Mouse (Mus musculus): ENCODE measurements around the gene Nhej1. TPM values are rescaled to one million over a fixed set of nuclear protein-coding genes. Genes with fewer than 3 reads are reported as not detected.

Gene Nhej1
- polyA plus RNA-seq, 1 experiment: 4.5 TPM

DNA sequence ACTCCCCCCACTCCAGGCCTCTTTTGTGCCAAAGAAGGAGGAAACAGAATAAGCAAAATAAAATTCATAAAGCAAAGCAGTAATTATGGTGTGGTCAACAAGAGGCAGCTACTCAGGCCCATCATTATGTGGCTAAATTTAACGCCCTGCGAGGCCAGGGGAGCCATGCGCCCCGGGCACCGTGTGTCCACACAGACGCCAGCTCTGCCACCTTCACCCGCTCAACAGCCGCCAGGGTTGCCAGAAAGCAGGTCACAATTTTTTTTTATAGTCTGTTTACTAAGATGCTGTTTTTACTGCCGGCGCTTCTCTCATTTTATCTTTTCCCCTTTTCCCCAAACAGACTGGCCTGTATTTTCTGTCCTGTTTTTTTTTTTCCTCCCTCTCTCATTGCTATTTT, 93.0 kb downstream of the Nhej1 start:
- TF ChIP-seq TCF12 (IDR thresholded peaks at IDR 0.05; ENCODE audit: insufficient read depth, poor library complexity, severe bottlenecking): no peak
- no peak for TF ChIP-seq MYOD1 (IDR thresholded peaks at IDR 0.05; ENCODE audit: control insufficient read depth in 1 of 3, insufficient read length in 2 of 3, low read depth in 2 of 3)
- TF ChIP-seq POLR2AphosphoS2 (IDR thresholded peaks at IDR 0.05; ENCODE audit: insufficient read length, low read depth): no peak
- no peak for TF ChIP-seq TCF3 (IDR thresholded peaks at IDR 0.05; ENCODE audit: insufficient read length, low read depth)
- no peak for TF ChIP-seq E2F4 (IDR thresholded peaks at IDR 0.05; ENCODE audit: insufficient read depth)
- TF ChIP-seq SRF (IDR thresholded peaks at IDR 0.05; ENCODE audit: control insufficient read depth, insufficient read length, low read depth): no peak
- TF ChIP-seq MAX (IDR thresholded peaks at IDR 0.05; ENCODE audit: low read depth): no peak
- no peak for TF ChIP-seq USF1 (IDR thresholded peaks at IDR 0.05; ENCODE audit: low read depth)
- no peak for TF ChIP-seq REST (IDR thresholded peaks at IDR 0.05; ENCODE audit: insufficient read depth, insufficient read length)
- no peak for TF ChIP-seq POLR2A (IDR thresholded peaks at IDR 0.05; ENCODE audit: insufficient read length, low read depth)
- no peak for TF ChIP-seq MYOG (IDR thresholded peaks at IDR 0.05; ENCODE audit: control insufficient read depth in 1 of 3, insufficient read depth in 1 of 3, insufficient read length in 2 of 3, low read depth in 2 of 3)
- no peak for TF ChIP-seq CEBPB (IDR thresholded peaks at IDR 0.05; ENCODE audit: insufficient read depth, poor library complexity, severe bottlenecking)
- Histone ChIP-seq H3ac (ENCODE audit: control insufficient read depth, insufficient read length) (no peak overlapping the region), H3K4me3 (no peak overlapping the region), H3K4me2 (ENCODE audit: low read depth) (no peak overlapping the region), H3K36me3 (ENCODE audit: control insufficient read depth, insufficient read depth) (no peaks in the 10 kb centered on the region), H3K27me3 (ENCODE audit: control insufficient read depth, insufficient read depth, insufficient read length) (peaks cover 6% of the 10 kb centered on the region), H3K79me2 (ENCODE audit: control insufficient read depth, insufficient read depth) (no peaks in the 10 kb centered on the region)

DNA sequence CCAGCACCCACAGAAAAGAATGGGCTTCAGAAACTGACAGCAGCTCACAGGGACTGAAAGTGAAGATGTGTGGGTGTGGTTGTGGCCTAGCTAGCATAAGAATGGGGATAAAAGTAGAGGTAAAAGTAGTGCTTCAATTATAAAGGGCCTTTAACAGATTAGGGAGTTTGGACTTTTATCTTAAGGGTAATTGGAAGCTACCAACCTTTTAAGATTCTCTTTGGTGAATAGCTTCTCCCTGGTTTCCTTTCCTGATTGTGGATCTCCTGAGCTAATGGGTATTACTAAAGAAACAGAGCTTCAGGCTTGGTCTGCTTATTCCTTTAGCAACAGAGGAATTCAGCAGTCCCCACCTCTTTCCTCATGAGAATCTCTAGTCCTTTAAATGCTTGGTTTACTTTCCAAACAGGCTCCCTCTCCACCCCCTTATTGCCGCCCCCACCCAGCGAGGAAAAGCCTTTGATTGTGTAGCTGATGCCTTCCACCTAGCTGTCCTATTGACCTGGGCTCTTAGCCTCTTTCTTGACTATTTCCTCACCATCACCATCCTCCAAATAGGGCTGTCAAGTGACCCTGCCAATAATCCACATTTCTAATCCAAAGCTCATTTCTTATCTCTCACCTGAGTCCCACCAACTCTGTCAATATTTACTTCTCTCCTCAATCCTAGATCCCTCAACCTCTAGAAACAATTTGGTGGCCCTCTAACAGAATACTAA, 97.8 kb downstream of the Nhej1 start:
- Histone ChIP-seq H3ac (ENCODE audit: control insufficient read depth, insufficient read length) (no peak overlapping the region), H3K4me2 (ENCODE audit: low read depth) (no peak overlapping the region)
- TF ChIP-seq POLR2AphosphoS2 (IDR thresholded peaks at IDR 0.05; ENCODE audit: insufficient read length, low read depth): no peak
- no peak for TF ChIP-seq SRF (IDR thresholded peaks at IDR 0.05; ENCODE audit: control insufficient read depth, insufficient read length, low read depth)
- no peak for TF ChIP-seq CEBPB (IDR thresholded peaks at IDR 0.05; ENCODE audit: insufficient read depth, poor library complexity, severe bottlenecking)

GRCm38 (mm10) chr1:75024419-75025199, 100.4 kb downstream of the Nhej1 start:
- H3ac ChIP-seq (ENCODE audit: control insufficient read depth, insufficient read length): no peak overlapping the region
- H3K27me3 ChIP-seq (ENCODE audit: control insufficient read depth, insufficient read depth, insufficient read length): no peaks in the 10 kb centered on the region
- H3K4me3 ChIP-seq: no peak overlapping the region
- H3K79me2 ChIP-seq (ENCODE audit: control insufficient read depth, insufficient read depth): no peaks in the 10 kb centered on the region
- TF ChIP-seq CEBPB (IDR thresholded peaks at IDR 0.05; ENCODE audit: insufficient read depth, poor library complexity, severe bottlenecking): peak; percentile 80
- TF ChIP-seq POLR2A (IDR thresholded peaks at IDR 0.05; ENCODE audit: insufficient read length, low read depth): no peak
- H3K4me2 ChIP-seq (ENCODE audit: low read depth): peak overlapping the region; percentile 44
- H3K36me3 ChIP-seq (ENCODE audit: control insufficient read depth, insufficient read depth): no peaks in the 10 kb centered on the region

More for the DNA sequence above, 97.8 kb downstream of the Nhej1 start:
- H3K79me2 ChIP-seq (ENCODE audit: control insufficient read depth, insufficient read depth): no peaks in the 10 kb centered on the region
- no peaks in the 10 kb centered on the region for H3K36me3 ChIP-seq (ENCODE audit: control insufficient read depth, insufficient read depth)
- no peak overlapping the region for H3K4me3 ChIP-seq
- peaks cover 6% of the 10 kb centered on the region for H3K27me3 ChIP-seq (ENCODE audit: control insufficient read depth, insufficient read depth, insufficient read length)

GRCm38 (mm10) chr1:75022216-75022615, 102.8 kb downstream of the Nhej1 start:
- Histone ChIP-seq H3K4me2 (ENCODE audit: low read depth) (no peak overlapping the region), H3K27me3 (ENCODE audit: control insufficient read depth, insufficient read depth, insufficient read length) (no peaks in the 10 kb centered on the region), H3ac (ENCODE audit: control insufficient read depth, insufficient read length) (no peak overlapping the region), H3K4me3 (no peak overlapping the region), H3K79me2 (ENCODE audit: control insufficient read depth, insufficient read depth) (no peaks in the 10 kb centered on the region), H3K36me3 (ENCODE audit: control insufficient read depth, insufficient read depth) (no peaks in the 10 kb centered on the region)
- no peak for TF ChIP-seq E2F4 (IDR thresholded peaks at IDR 0.05; ENCODE audit: insufficient read depth)
- TF ChIP-seq MYOG (IDR thresholded peaks at IDR 0.05; ENCODE audit: control insufficient read depth in 1 of 3, insufficient read depth in 1 of 3, insufficient read length in 2 of 3, low read depth in 2 of 3): no peak
- TF ChIP-seq USF1 (IDR thresholded peaks at IDR 0.05; ENCODE audit: low read depth): no peak
- TF ChIP-seq MAX (IDR thresholded peaks at IDR 0.05; ENCODE audit: low read depth): no peak
- TF ChIP-seq POLR2A (IDR thresholded peaks at IDR 0.05; ENCODE audit: insufficient read length, low read depth): no peak
- no peak for TF ChIP-seq REST (IDR thresholded peaks at IDR 0.05; ENCODE audit: insufficient read depth, insufficient read length)
- no peak for TF ChIP-seq SRF (IDR thresholded peaks at IDR 0.05; ENCODE audit: control insufficient read depth, insufficient read length, low read depth)
- no peak for TF ChIP-seq TCF3 (IDR thresholded peaks at IDR 0.05; ENCODE audit: insufficient read length, low read depth)

- Histone ChIP-seq H3K27me3 (ENCODE audit: control insufficient read depth, insufficient read depth, insufficient read length) (peaks cover 21% of the 10 kb centered on the region), H3K79me2 (ENCODE audit: control insufficient read depth, insufficient read depth) (no peaks in the 10 kb centered on the region), H3K4me3 (no peak overlapping the region), H3ac (ENCODE audit: control insufficient read depth, insufficient read length) (no peak overlapping the region), H3K4me2 (ENCODE audit: low read depth) (no peak overlapping the region), H3K36me3 (ENCODE audit: control insufficient read depth, insufficient read depth) (no peaks in the 10 kb centered on the region)
- TF ChIP-seq TCF12 (IDR thresholded peaks at IDR 0.05; ENCODE audit: insufficient read depth, poor library complexity, severe bottlenecking) (no peak), POLR2AphosphoS2 (IDR thresholded peaks at IDR 0.05; ENCODE audit: insufficient read length, low read depth) (no peak), CEBPB (IDR thresholded peaks at IDR 0.05; ENCODE audit: insufficient read depth, poor library complexity, severe bottlenecking) (no peak), POLR2A (IDR thresholded peaks at IDR 0.05; ENCODE audit: insufficient read length, low read depth) (no peak), SRF (IDR thresholded peaks at IDR 0.05; ENCODE audit: control insufficient read depth, insufficient read length, low read depth) (no peak), REST (IDR thresholded peaks at IDR 0.05; ENCODE audit: insufficient read depth, insufficient read length) (no peak), E2F4 (IDR thresholded peaks at IDR 0.05; ENCODE audit: insufficient read depth) (no peak), MAX (IDR thresholded peaks at IDR 0.05; ENCODE audit: low read depth) (no peak), MYOD1 (IDR thresholded peaks at IDR 0.05; ENCODE audit: control insufficient read depth in 1 of 3, insufficient read length in 2 of 3, low read depth in 2 of 3) (no peak), TCF3 (IDR thresholded peaks at IDR 0.05; ENCODE audit: insufficient read length, low read depth) (no peak), USF1 (IDR thresholded peaks at IDR 0.05; ENCODE audit: low read depth) (no peak), MYOG (IDR thresholded peaks at IDR 0.05; ENCODE audit: control insufficient read depth in 1 of 3, insufficient read depth in 1 of 3, insufficient read length in 2 of 3, low read depth in 2 of 3) (no peak)
Measured at GRCm38 (mm10) chr1:75016846-75017245, 108.2 kb downstream of the Nhej1 start.

Measured in myocyte (in vitro differentiated cells).